Mouse (Mus musculus): ENCODE results near the gene C2cd5.

C2cd5 gene

DNA sequence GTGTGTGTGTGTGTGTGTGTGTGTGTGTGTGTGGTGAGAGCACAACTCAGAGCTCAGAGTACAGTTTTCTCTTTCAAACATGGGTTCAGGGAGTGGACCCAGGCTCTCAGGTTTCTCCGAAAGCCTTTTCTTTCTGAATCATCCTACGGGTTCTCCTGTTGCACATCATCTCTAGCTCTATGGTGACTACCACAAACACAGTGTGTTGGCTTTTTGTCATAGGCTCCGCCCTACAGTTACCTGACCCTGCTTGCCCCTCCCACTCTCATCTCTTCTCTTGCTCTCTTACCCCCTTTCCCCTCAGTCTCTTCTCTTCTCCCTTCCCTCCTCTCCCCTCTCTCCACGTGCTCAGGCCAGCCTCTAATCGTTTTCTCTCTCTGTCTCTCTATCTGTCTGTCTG is 15.6 kb upstream of the C2cd5 start:
- no peak for DNase-seq (ENCODE audit: low read depth, low spot score)

DNA sequence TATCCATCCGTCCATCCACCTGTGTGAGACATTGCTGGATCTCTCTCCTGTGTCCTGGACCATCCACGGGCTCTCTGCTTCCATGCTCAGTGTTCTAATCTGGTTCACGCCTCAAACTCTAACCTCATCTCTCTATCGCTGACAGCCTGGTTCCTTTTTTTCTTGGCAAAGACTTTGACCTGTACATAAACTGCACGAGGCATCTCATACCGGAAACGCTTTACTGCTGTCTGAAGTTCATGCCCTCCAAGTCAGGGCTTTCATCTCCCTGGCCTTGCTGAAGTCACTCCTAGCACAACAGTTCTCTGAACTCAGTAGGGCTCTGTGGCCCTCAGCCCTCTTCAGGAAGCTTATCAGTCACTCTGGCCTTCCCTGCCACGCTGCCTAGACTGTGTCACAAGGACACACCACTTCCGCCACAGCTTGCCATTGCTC is 15.1 kb upstream of the C2cd5 start:
- DNase-seq (ENCODE audit: low read depth, low spot score), result peak; percentile 15

DNA sequence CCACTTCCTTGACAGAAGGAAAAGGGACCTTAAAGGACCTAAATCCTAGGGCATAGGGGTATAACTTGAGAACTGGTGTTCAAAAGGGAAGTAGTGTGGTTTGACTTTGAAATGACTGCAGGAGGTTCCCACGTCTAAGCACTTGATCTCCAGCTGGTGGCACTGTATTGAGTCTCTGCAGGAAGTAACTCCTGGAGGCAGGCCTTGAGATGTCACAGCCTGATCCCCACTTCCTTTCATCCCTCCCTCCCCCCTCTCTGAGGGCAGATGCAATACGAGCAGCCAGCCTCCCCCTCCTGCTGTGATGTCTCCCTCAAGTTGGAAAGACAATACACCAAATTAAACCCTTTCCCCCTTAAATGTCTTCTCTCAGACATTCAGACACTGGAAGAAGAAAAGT is 14.6 kb upstream of the C2cd5 start:
- no peak for DNase-seq (ENCODE audit: low read depth, low spot score)

DNA sequence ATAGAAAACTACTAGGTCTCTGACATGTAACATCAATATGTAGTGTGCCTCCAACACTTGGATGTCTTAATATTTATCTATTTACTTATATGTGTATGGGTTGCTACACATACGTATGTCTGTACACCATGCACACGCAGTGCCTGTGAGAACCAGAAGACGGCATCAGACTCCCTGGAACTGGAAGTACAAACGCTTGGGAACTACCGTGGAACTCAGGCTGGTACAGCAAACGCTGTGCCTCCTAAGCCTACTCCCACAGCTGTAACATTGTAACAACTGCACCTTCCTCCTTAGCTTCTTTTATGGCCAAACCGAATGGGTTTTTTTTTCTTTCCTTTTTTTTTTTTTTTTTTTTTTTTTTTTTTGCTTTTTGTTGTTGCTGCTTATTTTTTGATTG is 10.4 kb upstream of the C2cd5 start:
- no peak for DNase-seq (ENCODE audit: low read depth, low spot score)

DNA sequence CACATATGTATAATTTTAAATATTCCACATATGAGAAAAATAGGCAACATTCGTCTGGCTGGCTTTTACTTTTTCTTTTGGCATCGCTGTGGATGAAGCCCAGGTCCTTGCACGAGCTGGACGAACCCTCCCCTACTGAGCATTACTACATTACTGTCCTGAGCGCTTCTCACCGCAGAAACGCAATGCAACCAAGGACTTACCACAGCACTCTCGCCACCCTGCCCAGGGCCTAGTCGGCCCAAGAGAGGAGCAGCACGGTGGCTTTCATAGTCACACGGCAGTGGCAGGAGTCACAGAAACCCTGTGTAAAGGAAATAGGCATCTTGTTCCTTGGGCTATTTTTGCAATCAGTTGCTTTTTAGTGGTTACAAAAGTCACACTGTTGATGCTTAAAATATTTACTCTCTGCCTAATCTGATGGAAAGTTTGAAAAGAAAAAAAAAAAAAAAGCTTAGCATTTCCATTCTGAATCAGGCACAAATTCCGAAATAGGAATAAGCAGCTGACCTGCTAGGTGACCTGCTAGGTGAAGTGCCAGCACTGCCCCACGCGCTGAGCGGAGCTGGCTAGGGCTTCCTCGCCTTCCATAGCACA is 9.8 kb upstream of the C2cd5 start:
- no peak for DNase-seq (ENCODE audit: low read depth, low spot score)

DNA sequence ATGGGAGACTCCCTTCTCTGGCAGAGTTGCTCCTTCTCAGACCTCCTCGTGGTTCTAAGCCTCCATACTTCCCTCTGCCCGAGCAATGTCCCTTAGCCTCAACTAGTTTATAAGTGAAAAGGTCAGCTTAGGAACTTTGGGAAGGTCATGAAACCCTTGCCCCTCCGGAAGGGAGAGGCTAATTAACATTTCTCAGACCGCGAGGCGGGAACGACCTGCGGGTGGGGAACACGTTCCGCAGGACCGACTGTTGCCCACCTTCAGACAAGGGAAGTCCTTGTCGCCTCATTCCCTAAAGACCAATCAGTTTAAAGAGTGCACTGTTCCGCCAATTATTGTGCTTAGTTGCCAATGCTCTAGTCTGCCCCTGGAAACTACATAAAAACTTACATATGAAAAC is 8.1 kb upstream of the C2cd5 start:
- no peak for DNase-seq (ENCODE audit: low read depth, low spot score)

DNA sequence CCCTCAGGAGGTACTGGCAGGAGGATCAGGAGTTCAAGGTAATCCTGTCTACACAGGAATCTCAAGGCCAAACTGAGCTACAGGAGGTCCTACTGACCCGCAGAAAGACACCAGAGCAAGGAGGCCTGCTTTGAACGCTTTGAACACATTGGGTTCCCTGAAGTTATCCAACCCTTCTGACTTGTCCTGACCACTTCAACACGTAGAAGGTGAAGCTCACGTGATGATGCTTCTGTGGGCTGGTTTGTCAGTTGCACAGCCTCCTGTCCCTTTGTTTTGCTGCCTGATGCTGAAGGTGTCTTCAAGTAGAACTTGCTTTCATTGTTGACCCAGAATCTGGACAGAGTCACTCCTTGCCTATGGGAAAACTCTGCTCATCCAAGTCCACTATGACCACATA is 7.7 kb upstream of the C2cd5 start:
- no peak for DNase-seq (ENCODE audit: low read depth, low spot score)

DNA sequence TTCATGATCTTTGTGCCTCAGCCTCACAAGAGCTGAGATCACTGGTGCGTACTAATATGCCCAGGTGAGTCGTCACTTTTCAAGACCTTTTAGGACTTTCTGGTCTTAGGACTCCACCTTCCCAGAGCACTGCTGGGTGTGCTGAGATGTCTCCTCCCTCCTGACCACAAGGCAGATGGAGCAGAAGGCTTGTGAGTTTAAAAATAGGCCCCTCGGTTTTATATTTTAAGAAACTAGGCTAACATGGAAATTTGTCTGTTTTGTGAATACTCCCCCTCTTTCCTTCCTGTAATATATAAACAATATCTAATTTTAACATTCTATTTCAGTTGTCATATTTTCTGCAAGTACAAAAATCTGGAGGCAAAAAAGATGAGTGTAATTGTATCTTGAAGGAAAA is 5.8 kb upstream of the C2cd5 start:
- no peak for DNase-seq (ENCODE audit: low read depth, low spot score)

DNA sequence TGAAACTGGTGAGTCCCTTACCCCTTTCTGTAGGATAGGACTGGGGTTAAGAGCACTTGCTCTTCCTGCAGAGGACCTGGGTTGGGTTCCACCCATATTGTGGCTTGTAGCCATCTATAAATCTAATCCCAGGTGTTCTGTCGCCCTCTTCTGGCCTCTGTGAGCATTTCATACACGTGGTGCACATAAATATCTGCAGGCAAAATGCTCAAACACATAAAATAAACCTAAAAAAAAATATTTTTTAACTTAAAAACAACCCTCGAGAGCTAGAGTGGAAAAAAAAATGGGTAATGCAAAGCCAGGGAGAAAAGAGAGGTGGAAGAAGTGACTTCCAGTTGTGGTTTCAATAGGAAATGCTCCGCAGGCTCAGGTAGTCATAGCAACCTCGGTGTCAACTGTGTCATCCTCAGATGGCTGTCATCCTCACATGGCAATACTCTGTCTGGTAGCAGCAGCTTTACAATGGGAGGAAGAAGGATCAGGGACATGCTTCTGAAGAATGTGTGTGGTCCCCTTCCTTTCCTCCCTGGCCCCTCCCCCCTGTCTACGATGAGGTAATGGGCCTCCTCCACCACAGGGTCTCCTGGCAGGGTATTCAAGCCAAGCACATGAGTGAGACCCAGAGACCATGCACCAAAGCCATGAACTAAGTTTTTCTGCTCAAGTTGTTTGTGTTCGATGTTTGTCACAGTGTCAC is 4.2 kb upstream of the C2cd5 start:
- no peak for DNase-seq (ENCODE audit: low read depth, low spot score)

DNA sequence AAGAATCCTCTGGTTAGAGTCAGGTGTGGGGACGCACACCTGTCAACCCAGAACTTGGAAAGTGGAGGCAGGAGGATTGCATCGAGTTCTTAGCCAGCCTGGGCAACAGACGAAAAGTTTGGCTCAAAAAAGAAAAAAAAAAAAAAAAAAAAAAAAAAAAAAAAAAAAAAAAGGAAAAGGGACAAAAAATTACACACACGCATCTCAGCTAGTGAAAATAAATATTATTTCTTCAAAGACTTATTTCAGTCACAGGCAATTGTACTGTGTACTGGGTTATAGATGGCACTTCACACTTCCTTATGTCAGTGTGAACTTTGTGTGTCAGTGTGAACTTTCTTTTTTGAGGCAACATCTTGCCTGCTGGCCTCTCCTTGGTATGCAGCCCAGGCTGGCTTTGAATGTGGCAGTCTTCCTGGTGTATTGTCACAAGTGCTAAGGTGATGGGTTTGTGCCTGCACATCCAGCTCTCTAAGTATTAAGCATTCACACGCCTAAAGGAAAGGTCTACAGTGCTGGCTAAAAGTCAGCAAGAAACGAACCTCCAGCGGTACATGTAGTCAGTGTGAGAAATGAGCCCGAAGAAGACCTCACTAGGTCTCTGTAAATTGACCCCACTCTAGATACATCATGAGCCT is 656 bp upstream of the C2cd5 start:
- DNase-seq (ENCODE audit: low read depth, low spot score), result no peak

DNA sequence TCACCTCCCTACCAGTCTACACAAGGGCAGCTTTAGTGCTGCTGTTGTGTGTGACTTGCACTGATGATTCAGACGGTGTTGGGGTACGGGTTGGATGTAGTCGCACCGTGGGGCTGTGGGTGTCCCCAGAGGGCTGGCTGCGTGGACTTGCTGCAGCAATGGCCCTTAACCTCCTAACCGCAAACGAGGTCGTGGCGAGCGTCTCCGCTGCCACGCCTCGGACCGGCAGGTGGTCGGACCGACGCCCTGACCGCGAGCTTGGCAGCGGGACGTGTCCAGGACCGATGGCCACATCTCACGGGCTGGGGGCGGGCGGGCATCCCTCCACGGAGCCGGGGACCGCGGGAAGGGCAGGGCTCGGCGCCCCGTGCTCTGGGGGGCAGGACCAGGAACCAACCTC is 660 bp downstream of the C2cd5 start:
- peak; percentile 51 for DNase-seq (ENCODE audit: low read depth, low spot score)

DNA sequence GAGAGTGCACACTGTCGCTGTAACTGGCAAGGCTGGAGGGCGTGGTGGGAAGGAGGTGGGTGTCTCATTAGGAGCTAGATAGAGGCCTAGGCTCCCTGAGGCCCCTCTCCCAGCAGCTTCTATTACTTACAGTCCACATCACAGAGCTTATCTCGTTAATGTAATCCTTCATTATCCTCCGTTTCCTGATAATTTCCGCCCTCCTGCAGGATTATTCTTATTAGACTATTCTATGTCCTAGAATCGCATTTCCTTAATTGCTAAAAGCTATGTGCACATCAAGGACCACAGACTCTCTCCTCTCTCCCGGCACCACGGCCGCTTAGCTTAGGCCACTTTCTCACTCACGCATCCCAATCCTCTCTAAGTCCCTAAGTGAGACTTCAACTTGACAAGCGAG is 4.8 kb downstream of the C2cd5 start:
- DNase-seq (ENCODE audit: low read depth, low spot score), result no peak

DNA sequence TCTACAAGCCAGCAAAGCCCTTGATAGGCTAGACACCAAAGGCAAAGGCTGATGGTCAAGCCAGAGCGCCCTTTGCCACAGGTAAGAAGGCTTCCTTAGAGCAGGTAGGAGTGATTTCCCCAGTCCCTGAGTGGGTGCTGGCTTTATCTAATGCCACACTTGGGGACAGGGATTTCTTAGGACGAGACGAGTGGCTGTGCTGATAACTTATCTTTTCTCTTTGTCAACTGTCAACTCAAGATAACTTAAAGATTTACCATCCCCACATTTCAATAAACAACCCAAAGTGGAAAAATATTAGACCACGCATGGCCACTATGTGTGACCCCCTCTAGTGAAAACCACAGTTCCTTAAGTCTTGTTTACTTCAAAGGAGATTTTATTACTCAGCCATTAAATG is 7.1 kb downstream of the C2cd5 start:
- DNase-seq (ENCODE audit: low read depth, low spot score), result no peak

DNA sequence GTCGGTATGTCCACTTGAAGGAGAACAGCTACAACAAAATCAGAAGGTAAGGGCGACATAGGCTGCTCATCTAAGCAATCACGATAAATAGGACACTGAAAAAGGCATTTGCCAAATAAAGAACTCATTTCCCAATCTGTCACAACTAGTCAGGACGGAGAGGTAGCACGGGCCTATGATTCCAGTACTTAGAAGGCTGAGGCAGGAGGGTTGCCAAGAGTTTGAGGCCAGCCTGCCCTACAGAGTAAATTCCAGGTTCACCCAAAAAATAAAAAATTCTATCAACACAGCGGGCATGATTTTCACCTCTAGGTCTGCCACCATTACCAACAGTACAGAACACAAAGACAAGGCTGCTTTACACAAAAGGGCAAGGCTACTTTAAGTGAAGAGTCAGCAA is 8.9 kb downstream of the C2cd5 start:
- DNase-seq (ENCODE audit: low read depth, low spot score), result no peak

DNA sequence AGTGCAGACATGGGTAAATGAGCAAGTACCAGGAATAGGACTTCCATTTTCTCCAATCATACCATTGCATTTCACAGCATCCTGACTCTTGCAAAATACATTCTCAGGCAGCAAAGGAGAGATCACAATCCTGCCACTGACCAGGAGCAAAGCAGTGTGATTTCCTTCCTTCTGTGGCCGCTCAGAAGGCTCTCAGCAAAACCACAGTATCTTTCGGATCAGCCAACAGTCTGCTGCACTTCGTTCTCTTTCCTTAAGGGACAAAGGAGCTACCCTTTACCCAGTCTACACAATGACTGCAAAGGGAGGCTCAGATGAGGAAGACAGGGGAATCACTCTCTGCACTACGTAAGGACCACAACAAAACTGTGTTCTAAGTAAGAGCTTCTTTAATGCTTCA is 12.6 kb downstream of the C2cd5 start:
- DNase-seq (ENCODE audit: low read depth, low spot score), result no peak

DNA sequence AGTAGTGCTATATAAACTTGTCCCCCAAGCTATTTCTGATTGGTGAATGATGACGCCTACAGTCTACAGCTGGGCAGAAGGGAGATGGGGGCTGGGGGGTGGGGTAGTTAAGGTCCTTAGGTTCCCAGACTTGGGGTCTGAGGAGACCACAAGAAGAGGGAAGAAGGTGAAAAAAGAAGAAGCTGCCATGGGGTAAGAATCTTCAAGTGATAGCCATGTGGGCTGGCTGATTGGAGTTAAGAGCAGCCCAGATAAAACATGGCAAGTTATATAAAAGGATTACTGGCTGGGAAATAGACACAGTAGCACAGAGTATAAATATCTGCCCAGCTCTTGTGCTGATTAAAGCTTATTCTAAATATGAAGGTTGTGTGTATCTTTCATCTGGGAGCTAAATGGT is 14.0 kb downstream of the C2cd5 start:
- DNase-seq (ENCODE audit: low read depth, low spot score), result no peak

DNA sequence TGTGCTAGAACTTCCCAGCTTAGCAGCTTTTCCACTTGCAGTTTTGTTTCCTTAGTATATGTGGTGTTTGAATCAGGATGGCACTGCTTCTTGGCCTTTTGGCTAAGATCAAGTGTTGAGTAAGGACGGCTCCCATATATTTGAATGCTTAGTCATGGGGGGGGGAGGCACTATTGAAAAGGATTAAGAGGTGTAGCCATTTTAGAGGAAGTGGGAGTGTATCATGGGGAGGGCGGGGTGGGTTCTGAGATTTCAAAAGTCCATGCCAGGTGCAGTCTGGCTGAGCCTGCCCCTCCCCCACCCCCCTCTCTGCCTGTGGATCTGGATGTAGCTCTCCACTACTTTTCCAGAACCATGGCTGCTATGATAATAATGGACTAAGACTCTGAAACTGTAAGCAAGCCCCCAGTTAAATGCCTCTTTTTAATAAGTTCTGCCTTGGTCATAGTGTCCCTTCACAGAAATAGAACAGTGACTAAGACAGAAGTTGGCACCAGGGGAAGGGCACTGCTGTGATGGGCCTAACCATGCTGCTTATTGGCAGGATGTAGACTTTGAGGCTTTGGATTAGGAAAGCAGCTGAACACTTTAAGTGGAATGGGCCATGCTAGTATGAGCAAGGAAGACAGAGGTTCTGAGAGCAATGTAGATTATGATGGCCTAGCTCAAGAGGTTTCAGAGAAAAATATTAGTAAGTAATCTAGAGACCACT is 15.5 kb downstream of the C2cd5 start:
- DNase-seq (ENCODE audit: low read depth, low spot score), result no peak

DNA sequence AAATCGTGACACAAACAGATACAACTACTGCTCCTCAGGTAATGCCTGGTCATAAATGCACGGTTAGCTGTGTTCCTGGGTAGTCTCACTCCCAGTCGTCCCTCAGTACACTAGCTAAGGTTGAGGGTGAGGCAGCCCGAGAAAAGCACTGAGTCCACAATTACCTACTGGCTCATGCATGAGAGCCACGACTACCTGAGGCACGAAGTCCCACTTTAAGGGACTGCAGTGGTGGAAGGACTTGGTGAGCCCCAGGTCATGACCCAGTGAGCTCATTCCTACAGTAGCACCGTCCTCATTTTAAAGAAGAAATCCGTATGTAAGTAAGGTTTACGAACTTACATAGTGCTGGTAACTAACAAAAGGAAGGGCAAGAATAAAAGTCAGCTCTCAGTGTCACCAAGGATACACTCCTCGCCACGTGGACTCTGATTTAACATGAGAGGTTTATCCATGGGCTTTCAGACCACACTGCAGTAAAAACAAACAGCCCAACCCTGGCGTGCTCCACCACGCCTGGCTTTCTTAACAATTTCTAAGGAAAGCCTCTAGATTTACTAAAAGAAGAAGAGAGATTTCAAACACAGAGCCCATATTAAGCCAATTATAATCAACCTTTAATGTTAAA is 18.3 kb downstream of the C2cd5 start:
- DNase-seq (ENCODE audit: low read depth, low spot score), result no peak

DNA sequence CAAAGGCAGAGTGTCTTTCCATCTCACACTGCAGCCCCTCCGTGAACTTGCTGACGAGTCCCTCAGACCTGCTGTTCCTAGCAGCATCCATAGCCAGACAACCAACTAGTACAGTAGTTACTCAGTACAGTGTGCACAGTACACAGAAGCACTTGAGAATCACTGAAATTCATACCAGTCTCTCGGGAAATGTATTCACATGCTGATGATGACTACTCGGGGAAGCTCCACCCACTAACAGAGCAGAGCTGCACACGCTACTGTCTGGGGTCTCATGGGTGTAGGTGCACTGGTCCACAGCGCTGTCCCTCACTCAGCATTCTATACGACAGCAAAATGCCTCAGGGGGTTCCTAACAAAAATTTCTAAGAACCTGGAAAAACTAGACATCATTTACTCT is 19.2 kb downstream of the C2cd5 start:
- no peak for DNase-seq (ENCODE audit: low read depth, low spot score)

DNA sequence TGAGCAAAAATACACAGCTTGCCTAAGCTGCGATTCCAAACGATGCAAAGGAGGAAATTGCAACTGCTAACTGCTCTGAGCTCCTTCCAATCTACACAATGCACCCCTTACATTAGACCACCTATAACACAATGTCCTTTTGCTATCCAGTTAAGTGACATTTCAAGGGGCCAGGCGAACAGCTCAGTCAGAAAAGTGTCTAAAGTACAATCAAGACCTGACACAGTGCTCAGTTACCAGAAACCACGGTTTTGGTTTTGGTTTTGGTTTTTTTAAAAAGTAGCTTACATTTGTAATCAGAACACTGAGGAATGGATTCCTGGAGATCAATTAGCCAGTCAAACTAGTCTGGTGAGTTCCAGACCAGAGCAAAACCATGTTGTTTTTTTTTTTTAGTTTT is 20.8 kb downstream of the C2cd5 start:
- no peak for DNase-seq (ENCODE audit: low read depth, low spot score)

DNA sequence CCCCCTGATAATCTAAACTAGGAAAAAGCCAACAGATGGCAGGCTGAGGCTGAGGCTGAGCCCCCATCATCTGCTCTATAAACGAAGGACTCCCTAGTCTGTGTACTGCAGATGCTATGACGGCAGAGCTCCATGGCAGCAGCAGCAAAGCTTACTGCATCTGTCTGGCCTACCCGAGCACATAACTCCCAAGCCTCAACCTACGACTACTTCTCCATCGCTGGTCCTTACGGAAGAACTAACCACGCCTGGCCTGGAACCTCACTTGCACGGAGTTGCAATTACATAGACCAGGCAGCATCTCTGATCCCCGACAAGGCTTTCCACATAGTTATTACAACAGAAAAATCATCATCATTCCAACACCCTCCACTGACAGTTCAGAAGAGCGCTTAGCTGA is 23.5 kb downstream of the C2cd5 start:
- DNase-seq (ENCODE audit: low read depth, low spot score), result no peak

DNA sequence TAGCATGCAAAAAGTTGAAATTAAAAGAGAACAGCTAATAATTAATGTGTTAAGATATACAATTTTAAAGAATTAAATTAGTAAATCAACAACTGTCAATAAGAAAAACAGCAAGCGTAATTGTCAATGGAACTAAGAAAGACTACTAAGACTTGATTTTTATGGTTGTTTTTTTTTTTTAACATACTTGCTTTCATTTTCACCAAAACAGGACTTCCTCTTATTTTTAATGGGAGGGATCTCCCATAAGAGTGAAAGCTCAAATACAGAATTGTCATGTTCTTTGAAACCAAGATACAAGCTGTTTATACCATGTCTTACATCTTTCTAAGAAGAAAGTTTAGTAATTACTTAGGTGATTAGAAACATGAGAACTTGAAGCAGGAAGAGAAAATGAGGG is 26.0 kb downstream of the C2cd5 start:
- DNase-seq (ENCODE audit: low read depth, low spot score), result no peak

Data from mesoderm, embryonic 11.5 days (tissue).